Mouse (Mus musculus) right cerebral cortex, postnatal 4 days (tissue): ENCODE measurements around the gene Gm5624.
"Not testable (repeated sequence)": the region's sequence is repeated elsewhere in the genome, so short reads cannot be mapped to it uniquely, and the experiment has no call there.

ENCODE experiments used
- DNase-seq: peaks from one replicate; pipeline ENCODE4 v3.0.0-alpha.2; 2022

The Gm5624 gene

DNA sequence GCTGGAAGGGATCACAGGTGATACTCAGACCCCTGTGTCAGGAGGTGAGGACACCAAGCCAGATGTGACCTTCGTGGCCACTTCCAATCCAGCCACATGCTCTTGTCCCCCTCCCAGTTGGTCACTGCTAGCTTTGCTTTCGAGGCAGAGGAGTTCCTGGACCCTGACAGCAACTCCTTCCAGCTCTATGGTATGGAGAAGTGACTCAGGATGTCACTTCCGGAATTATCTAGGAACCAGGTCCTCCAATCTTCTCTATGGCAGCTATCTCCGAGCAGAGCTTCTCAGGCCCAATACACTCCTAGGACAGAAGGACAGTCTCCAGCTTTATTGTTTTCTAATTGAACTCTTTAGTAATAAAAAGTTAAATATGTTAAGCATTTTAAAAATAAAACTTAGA lies at the start of gene Gm5624:
TSS of gene Gm5624 (minus strand) at position 202 of the 400 bp plus-strand sequence.
- DNase-seq, result not testable (repeated sequence)

DNA sequence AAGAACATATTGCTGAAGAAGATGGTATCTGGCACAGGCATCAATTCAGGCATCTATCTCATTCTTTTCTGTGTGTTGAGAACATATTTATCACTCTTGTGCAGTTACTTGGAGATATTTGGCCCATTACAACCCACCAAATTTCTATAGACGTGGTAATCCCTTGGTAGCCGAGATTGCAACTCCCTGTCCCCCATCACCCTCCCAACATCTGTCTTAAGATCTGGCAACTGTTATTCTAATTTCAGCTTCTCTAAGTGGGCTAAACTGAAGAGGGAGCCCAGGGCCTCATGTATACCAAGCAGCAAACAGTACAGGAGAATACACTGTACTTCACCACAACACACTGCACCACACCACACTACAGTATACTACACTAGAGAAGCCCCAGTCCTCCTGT lies 36.0 kb downstream of the Gm5624 start:
- DNase-seq, result not testable (repeated sequence)

DNA sequence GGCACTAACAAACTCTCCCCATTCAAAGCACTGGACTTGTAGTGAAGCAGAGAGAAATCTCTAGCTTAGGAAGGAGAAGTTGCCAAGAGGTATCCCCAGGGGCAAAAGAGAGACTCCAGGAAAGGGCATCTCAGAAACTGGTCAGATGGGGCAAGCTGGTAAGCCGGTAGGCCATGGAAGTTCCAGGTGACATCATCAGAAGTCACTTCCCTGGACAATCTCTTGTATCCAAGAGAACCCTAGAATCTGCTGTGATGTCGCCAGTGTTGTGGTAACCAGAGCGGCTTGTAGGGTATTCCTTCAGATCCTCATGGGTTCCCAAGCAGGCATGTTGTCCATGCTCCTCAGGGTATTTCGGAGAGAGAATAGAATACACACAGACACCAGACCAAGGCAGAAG lies 44.9 kb downstream of the Gm5624 start, which contains the start of gene Gm8247:
TSS of gene Gm8247 (plus strand) at position 301 of the 400 bp plus-strand sequence.
- not testable (repeated sequence) for DNase-seq

- DNase-seq, result not testable (repeated sequence)
Measured at GRCm38 (mm10) chr14:44547961-44548360, 79.8 kb downstream of the Gm5624 start.

DNA sequence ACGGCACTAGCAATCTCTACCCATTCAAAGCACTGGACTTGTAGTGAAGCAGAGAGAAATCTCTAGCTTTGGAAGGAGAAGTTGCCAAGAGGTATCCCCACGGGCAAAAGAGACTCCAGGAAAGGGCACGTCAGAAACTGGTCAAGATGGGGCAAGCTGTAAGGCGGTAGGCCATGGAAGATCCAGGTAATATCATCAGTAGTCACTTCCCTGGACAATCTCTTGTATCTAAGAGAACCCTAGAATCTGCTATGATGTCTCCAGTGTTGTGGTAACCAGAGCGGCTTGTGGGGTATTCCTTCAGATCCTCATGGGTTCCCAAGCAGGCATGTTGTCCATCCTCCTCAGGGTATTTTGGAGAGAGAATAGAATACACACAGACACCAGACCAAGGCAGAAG lies 109.8 kb downstream of the Gm5624 start, which contains the start of gene Gm17093:
TSS of gene Gm17093 (plus strand) at position 301 of the 400 bp plus-strand sequence.
- not testable (repeated sequence) for DNase-seq
